Mouse (Mus musculus) urinary bladder, postnatal 25 days (tissue): ENCODE data around the gene Cyp17a1.

ENCODE experiments used
- DNase-seq: peaks from one replicate; pipeline ENCODE4 v3.0.0; 2022; ENCODE audit warnings: low spot score

Gene Cyp17a1

GRCm38 (mm10) chr19:46642136-46642753, 30.7 kb downstream of the Cyp17a1 start:
- DNase-seq, result no peak

- DNase-seq, result peak; percentile 45
Observed at GRCm38 (mm10) chr19:46641420-46642085, 31.4 kb downstream of the Cyp17a1 start.

- DNase-seq, result no peak
Observed at GRCm38 (mm10) chr19:46640780-46641179, 32.2 kb downstream of the Cyp17a1 start.

DNA sequence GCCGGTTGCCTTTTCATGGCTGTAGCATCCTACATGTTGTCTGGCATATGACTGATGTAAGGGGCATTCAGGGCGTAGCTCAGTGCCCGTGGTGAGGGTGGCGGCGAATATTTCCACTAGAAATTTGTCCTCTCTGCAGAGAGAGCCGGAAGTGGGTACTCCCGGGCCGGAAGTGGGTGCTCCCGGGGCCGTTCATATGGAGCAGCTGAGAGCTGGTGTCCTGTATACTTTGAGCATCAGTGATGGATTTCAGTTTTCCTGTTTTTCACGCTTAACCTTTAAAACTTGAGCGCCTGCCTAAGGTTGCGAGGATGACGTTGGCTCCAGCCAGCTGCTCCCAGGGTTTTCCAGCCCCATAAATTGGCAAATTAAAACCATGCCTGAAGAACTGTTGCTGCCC, 33.5 kb downstream of the Cyp17a1 start:
- no peak for DNase-seq

GRCm38 (mm10) chr19:46639053-46639452, 33.9 kb downstream of the Cyp17a1 start:
- DNase-seq, result no peak

DNA sequence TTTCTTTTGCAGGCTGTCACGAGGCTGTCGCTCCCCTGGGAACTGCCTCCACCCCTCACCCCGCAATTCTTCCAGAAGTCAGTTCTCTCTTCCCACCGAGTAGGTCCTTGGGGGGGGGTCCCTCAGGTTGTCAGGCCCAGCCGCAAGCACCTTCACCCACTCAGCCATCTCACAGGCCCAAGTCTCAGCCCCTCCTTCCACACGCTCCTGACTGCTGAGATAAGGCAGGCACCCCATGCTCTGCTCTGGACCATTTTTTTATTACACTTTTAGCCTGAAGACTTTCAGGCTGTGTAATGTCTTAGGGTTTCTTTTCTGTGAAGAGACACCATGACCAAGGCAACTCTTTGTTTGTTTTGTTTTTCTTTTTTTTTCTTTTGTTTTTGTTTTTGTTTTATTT, 35.4 kb downstream of the Cyp17a1 start:
- DNase-seq, result no peak

GRCm38 (mm10) chr19:46635766-46636165, 37.2 kb downstream of the Cyp17a1 start:
- no peak for DNase-seq

GRCm38 (mm10) chr19:46631637-46632036, 41.3 kb downstream of the Cyp17a1 start:
- no peak for DNase-seq

GRCm38 (mm10) chr19:46629807-46630206, 43.2 kb downstream of the Cyp17a1 start:
- no peak for DNase-seq

GRCm38 (mm10) chr19:46628403-46628802, 44.6 kb downstream of the Cyp17a1 start:
- no peak for DNase-seq

DNA sequence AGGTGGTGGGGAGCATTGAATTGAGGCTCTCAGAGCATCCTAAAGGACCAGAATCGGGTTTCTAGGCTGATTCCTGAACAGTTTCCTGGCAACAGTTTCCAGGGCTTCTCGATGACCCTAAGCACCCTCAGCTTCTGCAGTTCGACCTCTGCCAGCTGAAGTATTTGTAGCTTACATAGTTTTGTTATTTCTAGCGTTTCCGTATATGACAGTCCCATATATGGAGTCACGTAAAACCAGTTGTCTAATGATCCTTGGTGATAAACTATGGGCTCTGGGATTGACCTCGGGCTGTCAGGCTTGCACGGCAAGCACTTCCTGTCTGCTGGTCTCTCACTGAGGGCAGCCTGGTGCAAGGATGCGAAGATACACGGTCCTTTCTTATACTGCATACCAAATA, 47.5 kb downstream of the Cyp17a1 start:
- no peak for DNase-seq

DNA sequence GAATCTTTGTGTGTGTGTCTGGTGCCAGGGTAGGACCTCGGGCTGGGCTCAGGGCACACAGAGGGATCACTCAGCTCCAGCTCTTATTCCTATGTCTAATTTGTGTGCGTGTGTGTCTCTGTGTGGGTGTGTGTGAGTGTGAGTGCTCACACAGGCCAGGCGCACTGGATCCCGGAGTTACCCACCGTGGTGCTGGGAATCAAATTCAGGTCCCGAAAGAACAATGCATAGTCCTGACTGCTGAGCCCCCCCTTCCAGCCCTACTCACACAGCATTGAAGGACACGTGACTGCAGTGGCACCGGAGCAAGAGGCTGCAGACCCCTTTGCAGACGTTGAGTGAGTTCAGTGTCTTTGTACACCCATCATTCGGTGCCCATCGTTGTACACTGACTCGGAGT, 48.0 kb downstream of the Cyp17a1 start:
- DNase-seq, result no peak

GRCm38 (mm10) chr19:46623790-46624772, 48.9 kb downstream of the Cyp17a1 start:
- no peak for DNase-seq

DNA sequence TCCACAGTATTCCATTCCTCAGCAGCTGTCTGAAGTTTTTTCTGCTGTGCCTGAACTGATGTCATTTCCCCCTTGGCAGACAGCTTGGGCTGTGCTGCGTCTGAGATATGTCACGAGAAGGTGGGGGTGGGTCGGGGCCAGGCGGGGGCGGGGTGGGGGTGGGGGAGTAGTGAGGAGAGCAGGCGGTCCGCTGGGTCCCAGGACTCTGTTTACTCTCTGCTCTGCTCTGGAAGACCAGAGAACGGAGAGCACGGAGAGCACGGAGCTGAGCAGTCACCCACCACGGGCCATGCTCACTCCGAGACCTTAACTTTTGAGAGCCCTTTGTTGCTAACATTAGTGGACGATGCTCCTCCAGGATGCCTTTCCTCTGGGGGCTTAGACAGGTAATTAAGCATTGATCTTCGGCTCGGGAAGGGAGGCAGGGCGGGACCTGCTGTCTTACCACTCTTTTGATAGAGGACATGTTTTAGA, 49.7 kb downstream of the Cyp17a1 start:
- no peak for DNase-seq

DNA sequence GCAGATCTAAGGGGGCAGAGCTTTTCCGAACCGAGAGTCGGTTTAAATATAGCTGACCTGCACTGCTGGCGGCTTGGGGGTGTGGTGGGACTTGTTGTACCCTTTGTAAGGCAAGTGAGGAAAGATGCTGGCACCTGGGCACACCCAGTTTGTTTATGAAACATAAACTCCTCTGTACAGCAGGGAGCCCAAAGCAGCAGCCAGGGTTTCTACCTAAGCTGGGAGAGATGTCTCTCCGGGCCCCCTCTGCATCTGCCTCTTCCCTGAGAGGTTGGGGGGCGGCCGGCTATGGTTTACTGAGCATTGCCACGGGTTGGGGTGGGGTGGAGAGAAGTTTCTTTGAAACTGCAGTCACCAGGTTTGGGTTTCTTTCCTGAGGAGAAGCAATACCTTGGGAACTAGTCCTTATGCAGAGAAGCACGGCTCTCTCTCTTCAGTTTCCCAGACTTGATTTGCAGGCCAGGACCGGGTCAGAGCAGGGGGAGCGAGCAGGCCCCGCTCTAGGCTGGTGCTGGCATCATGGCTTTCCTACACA, 50.2 kb downstream of the Cyp17a1 start:
- no peak for DNase-seq

- no peak for DNase-seq
Observed at GRCm38 (mm10) chr19:46621236-46622183, 51.5 kb downstream of the Cyp17a1 start.

DNA sequence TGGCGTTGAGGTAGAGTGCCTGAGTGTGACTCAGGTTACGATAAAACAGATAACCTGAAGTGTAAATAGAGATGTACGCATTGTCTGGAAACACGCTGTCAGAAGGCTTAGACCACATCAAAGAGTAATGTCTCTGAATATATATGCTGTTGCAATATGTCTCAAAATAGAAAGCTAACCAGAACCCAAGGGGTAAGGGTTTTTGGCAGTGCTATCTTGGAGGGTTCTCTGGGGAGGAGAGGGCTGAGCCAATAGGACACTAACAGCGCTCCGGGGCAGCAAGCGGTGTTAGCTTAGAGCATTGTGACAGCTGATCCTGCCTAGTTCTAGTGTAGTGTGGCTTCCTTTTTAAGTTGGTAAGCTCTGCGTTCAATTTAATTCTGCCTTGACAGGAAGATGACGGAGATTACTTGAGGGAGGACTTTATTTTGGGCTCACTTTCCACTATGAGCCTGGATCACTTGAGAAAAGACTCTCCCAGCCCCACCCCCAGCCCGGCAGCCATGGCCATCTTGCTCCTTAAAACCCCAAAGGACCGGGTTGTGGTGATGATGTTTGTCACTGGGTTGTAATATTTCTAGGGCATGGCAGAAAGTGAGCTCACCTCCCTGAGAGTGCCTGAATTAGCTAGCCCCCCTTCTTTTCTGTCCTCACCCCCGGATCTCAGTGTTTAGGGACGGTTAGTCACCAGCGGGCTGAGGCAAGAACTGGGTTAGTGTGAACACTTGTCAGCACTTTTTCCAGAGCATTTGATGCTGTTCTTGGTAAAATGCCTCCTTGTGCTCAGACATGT, 52.8 kb downstream of the Cyp17a1 start:
- DNase-seq, result no peak

- DNase-seq, result no peak
Observed at GRCm38 (mm10) chr19:46619518-46619917, 53.5 kb downstream of the Cyp17a1 start.

GRCm38 (mm10) chr19:46619001-46619400, 54.0 kb downstream of the Cyp17a1 start:
- DNase-seq, result no peak

- DNase-seq, result no peak
Observed at GRCm38 (mm10) chr19:46618322-46618721, 54.6 kb downstream of the Cyp17a1 start.
